Mouse (Mus musculus) liver, adult 10 weeks (tissue): ENCODE measurements around the gene Ucn3. TPM values are rescaled to one million over a fixed set of nuclear protein-coding genes. Genes with fewer than 3 reads are reported as not detected.

ENCODE experiments used
- polyA plus RNA-seq: library from polyadenylated mRNA; stranded (reverse); fragments of 350-450 nt; fragmentation: Illumina TruSeq; extraction: RNeasy Lipid Tissue Mini Kit (QIAGEN cat#74804); gene quantifications from one replicate; pipeline ENCODE4 v1.2.3, GENCODE M21; 2014; ENCODE audit warnings: low read depth, low replicate concordance

Gene Ucn3
- not detected for polyA plus RNA-seq

DNA sequence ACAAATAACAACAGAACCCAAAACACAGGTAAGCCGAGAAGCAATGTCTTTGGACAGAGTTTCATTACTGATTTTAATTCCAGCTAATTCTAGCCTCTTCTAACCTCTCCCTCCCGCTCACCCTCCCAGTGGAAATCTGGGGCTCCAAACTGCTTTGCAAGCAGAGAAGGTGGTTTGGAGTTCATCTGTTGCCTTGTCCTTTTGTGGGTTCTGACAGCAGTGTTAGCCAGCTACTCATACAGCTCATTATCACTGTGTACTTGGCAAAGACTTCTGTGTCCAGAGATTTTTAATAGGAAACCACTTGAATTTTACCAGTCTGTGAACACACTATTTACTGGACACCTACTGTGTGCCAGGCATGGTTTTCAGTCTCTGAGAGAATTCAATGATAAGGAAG, at the start of gene Ucn3:
Ucn3 (minus strand) TSS at position 101 of the 400 bp plus-strand sequence.

GRCm38 (mm10) chr13:3917571-3918311, 27.4 kb downstream of the Ucn3 start, which contains the start of the genes Net1 and Tubal3:
Net1 (minus strand) TSS chr13:3918220.
Tubal3 (plus strand) TSS chr13:3918274.

Other genes starting within 250 kb of the Ucn3 start
- gene Calml3, start 141.0 kb downstream of the Ucn3 start, polyA plus RNA-seq: not detected
- gene Calm4, start 107.6 kb downstream of the Ucn3 start, polyA plus RNA-seq: not detected
- gene Calm5, start 91.2 kb downstream of the Ucn3 start, polyA plus RNA-seq: not detected
- 142 TPM for gene Net1, start 27.1 kb downstream of the Ucn3 start, polyA plus RNA-seq
- not detected for gene Tubal3, start 27.1 kb downstream of the Ucn3 start, polyA plus RNA-seq
- gene Akr1c14, start 103.7 kb upstream of the Ucn3 start, polyA plus RNA-seq: 819 TPM
- gene Akr1c18, start 205.3 kb upstream of the Ucn3 start, polyA plus RNA-seq: 1.5 TPM
- 295 TPM for gene Akr1c13, start 245.8 kb upstream of the Ucn3 start, polyA plus RNA-seq